Mouse (Mus musculus) lung, embryonic 16.5 days (tissue): ENCODE measurements around the gene Aff1. TPM values are rescaled to one million over a fixed set of nuclear protein-coding genes. Genes with fewer than 3 reads are reported as not detected.

Experiments used
- ATAC-seq: fragments of 200-750 bp; cut with Nextera tagmentation; 2 replicates; pipeline ENCODE4 v1.8.0; 2017; ENCODE audit warnings: low read depth, mild to moderate bottlenecking, moderate library complexity
- H3K27ac ChIP-seq: fragments of 300-500 bp; sonication (generic); 2 replicates; pipeline ENCODE4 v1.5.1; 2014; ENCODE audit warnings: mild to moderate bottlenecking, control low read depth, low read length
- H3K27me3 ChIP-seq: fragments of 300-500 bp; sonication (generic); 2 replicates; pipeline ENCODE4 v1.6.1; 2014; ENCODE audit warnings: low read depth, low read length, mixed read lengths; ENCODE audit not compliant: control insufficient read depth, insufficient read depth
- H3K36me3 ChIP-seq: fragments of 300-500 bp; sonication (generic); 2 replicates; pipeline ENCODE4 v1.6.1; 2014; ENCODE audit warnings: low read length; ENCODE audit not compliant: control insufficient read depth, insufficient read depth
- H3K4me1 ChIP-seq: fragments of 300-500 bp; sonication (generic); replicated peaks from 2 replicates; pipeline ENCODE4 v1.6.1; 2014; ENCODE audit warnings: low read length, mixed read lengths; ENCODE audit not compliant: control insufficient read depth, insufficient read depth
- H3K4me2 ChIP-seq: fragments of 300-500 bp; sonication (generic); 2 replicates; pipeline ENCODE4 v1.6.1; 2014; ENCODE audit warnings: low read depth, low read length, control low read depth
- H3K4me3 ChIP-seq: fragments of 300-500 bp; sonication (generic); 2 replicates; pipeline ENCODE4 v1.5.1; 2014; ENCODE audit warnings: mild to moderate bottlenecking, low read length, control low read depth
- H3K9ac ChIP-seq: fragments of 300-500 bp; sonication (generic); 2 replicates; pipeline ENCODE4 v1.6.1; 2014; ENCODE audit warnings: low read length, control low read depth
- H3K9me3 ChIP-seq: fragments of 300-500 bp; sonication (generic); 2 replicates; pipeline ENCODE4 v1.6.1; 2016; ENCODE audit warnings: low read length; ENCODE audit not compliant: control insufficient read depth
- WGBS: fragments of 180-500 bp; shearing (Covaris S2); extraction: QIAGEN DNeasy Blood & Tissue Kit; methylation state at CpG from one replicate; pipeline ENCODE4 v1.1.7; 2014; 5-methylcytosine and 5-hydroxymethylcytosine counted together
- polyA plus RNA-seq: library from polyadenylated mRNA; unstranded; fragments of >200 nt; fragmentation: Nextera tagmentation; extraction: Ambion mirVana; gene quantifications from 2 replicates; pipeline ENCODE4 v1.2.1, GENCODE M21; 2015

Gene Aff1
- polyA plus RNA-seq, 1 experiment from 2014 or later: 8.3 TPM

DNA sequence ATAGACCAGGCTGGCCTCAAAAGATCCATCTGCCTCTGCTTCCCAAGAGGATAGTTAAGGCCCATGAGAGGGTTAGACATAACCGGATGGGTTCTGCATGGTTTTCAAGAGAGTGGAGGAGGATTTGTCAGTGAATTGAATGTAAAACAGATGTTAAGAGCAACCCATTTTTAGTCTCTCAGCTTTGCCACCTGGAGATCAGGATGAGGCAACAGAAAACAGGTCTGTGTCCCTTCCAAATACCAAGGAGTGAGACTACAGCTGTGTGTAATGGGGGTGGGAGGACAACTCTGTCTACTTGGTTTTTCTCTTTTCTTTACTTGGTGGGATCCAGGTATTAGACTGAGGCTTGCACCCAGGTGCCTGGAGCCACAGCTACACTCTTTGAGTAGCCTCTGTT is 37.1 kb downstream of the Aff1 start:
- no peaks in the 10 kb centered on the region for H3K27me3 ChIP-seq
- no peaks in the 10 kb centered on the region for H3K4me1 ChIP-seq
- 81% methylated on average over 1 of the region's 1 CpGs for WGBS
- H3K9ac ChIP-seq: no peak overlapping the region
- no peak overlapping the region for H3K4me3 ChIP-seq
- H3K4me2 ChIP-seq: no peak overlapping the region
- no peak for ATAC-seq
- no peaks in the 10 kb centered on the region for H3K36me3 ChIP-seq
- H3K9me3 ChIP-seq: no peaks in the 10 kb centered on the region
- H3K27ac ChIP-seq: no peak overlapping the region

DNA sequence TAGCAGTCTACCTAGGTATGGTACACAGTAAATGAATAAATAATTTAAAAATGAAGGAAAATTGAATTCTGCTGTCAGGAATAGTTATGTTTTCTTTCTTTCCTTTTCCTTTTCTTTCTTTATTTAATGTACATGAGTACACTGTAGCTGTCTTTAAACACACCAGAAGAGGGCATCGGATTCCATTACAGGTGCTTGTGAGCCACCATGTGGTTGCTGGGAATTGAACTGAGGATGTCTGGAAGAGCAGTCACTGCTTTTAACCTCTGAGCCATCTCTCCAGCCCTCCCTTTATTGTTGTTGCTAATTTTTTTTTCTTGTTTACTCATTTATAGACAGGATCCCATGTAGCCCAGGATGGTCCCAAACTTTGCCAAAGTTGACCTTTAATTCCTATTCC is 38.0 kb downstream of the Aff1 start:
- WGBS: 95% methylated on average over 1 of the region's 1 CpGs
- Histone ChIP-seq H3K27ac (no peak overlapping the region), H3K4me2 (no peak overlapping the region), H3K36me3 (no peaks in the 10 kb centered on the region), H3K27me3 (no peaks in the 10 kb centered on the region), H3K4me1 (no peaks in the 10 kb centered on the region), H3K9ac (no peak overlapping the region), H3K9me3 (no peaks in the 10 kb centered on the region), H3K4me3 (no peak overlapping the region)
- ATAC-seq: no peak

DNA sequence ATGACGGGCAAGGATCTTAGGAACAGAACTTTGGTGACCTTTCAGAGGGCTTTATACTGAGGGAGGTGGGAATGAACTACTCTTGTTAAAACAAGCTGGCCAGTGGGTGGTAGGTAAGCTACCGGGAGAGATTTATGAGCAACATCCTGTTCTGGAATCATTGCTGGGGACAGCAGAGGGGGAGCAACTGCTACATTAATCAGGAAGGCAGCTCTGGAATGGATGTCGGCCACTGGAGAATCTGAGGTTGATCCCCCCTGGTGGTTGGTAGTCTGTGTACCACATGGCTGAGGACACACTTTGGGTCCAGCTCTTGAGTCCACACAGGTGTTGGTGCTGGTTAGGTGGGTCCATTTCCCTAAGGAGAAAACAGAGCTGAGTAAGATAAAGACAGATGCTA is 38.6 kb downstream of the Aff1 start:
- no peaks in the 10 kb centered on the region for H3K9me3 ChIP-seq
- no peak overlapping the region for H3K27ac ChIP-seq
- WGBS: 30% methylated on average over 3 of the region's 3 CpGs
- H3K4me1 ChIP-seq: no peaks in the 10 kb centered on the region
- no peaks in the 10 kb centered on the region for H3K36me3 ChIP-seq
- H3K4me3 ChIP-seq: no peak overlapping the region
- H3K9ac ChIP-seq: no peak overlapping the region
- no peaks in the 10 kb centered on the region for H3K27me3 ChIP-seq
- H3K4me2 ChIP-seq: no peak overlapping the region
- no peak for ATAC-seq

DNA sequence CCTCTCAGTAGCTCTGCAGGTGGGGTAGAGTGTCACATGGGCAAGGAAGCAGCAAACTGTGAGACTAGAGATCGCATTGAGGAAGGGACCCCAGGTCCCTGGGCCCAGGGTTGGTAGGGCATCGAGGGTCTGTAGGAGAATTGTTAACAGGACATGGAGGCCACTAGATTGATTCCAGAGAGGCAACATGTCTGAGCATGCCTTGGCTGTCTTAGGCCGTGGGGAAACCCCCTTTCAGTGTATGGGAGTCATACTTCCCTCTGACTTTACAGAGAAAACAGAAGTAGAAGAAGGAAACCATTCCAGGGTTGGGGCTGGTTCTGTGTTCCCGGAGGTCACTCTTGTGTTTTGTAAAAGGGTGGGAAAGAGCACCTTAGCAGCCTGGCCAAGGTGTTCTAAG is 40.4 kb downstream of the Aff1 start:
- H3K27me3 ChIP-seq: no peaks in the 10 kb centered on the region
- H3K9me3 ChIP-seq: no peaks in the 10 kb centered on the region
- WGBS: 86% methylated on average over 4 of the region's 4 CpGs
- no peak overlapping the region for H3K27ac ChIP-seq
- H3K9ac ChIP-seq: no peak overlapping the region
- H3K4me1 ChIP-seq: no peaks in the 10 kb centered on the region; the same call in 1 of the 2 replicates
- H3K4me2 ChIP-seq: no peak overlapping the region
- ATAC-seq: no peak
- H3K36me3 ChIP-seq: no peaks in the 10 kb centered on the region
- H3K4me3 ChIP-seq: no peak overlapping the region

DNA sequence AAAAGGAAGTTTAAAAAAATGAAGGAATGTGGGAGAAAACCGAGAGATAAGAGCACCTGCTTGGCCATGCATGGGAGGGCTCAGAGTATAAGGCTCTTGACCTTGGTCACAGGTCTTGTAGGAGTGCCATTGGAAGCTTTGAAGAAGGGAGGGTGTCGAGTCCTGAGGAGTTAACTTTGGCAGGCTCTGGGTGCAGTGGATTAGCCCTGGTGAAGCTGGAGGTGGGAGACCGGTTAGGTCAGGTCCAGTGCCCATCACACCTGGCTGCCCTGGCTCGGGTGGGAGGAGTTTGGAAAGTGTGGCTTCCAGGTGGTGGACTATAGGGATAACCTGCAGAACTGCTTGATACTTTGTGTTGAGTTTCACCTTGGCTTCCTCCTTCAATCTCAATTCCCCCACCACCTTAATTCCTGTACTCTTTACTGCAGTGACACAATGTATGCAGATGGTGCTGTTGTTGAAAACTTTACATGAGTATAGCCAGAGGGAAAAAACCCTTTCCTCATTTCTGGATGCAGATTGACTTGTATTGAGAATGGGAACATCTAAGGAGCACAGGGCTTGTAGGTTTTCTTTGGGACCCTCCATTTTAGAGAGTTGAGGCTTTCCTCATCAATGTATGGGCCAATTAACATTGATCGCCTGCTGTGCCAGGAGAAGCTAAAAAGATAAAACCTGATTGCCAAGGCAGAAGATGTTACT is 43.4 kb downstream of the Aff1 start:
- Histone ChIP-seq H3K9me3 (no peaks in the 10 kb centered on the region), H3K4me1 (no peaks in the 10 kb centered on the region; the same call in 1 of the 2 replicates), H3K36me3 (no peaks in the 10 kb centered on the region), H3K27ac (peak overlapping the region; percentile 51; the same call in 1 of the 2 replicates), H3K4me3 (no peak overlapping the region), H3K9ac (no peak overlapping the region), H3K4me2 (no peak overlapping the region), H3K27me3 (no peaks in the 10 kb centered on the region)
- ATAC-seq: peak; percentile 81
- 43% methylated on average over 5 of the region's 5 CpGs for WGBS

DNA sequence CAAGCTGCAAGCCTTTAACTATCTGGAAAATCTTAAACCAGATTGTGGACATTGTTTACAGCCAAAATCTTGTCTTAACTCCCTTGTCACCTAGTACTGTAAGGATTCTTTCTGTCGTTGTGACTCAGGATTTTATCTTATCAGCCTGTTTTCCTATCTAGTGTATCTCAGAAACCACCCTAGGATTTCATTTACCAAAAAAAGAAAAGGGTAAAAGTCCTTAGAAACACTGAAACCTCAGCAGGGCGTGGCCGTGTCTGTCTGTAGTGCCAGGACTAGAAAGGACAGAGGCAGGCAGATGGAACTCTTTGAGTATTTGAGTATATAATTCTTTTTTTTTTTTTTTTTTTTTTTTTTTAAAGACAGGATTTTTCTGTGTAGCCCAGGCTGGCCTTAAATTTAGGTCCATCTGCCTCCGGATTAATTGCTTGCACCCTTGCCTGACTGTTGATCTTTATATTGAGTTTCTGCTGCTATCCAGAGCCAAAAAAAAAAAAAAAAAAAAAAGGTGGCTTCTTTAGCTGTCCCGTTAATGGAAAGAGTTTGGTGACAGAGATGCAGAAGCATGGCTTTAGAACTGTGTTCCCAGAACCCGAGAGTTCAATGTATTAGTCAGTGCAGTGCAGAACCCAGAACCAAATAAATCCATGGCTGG is 44.5 kb downstream of the Aff1 start:
- 42% methylated on average over 6 of the region's 6 CpGs for WGBS
- no peak overlapping the region for H3K4me2 ChIP-seq
- no peaks in the 10 kb centered on the region; the same call in 1 of the 2 replicates for H3K4me1 ChIP-seq
- H3K27ac ChIP-seq: no peak overlapping the region
- H3K4me3 ChIP-seq: no peak overlapping the region
- no peaks in the 10 kb centered on the region for H3K27me3 ChIP-seq
- H3K9me3 ChIP-seq: no peaks in the 10 kb centered on the region
- no peak for ATAC-seq
- H3K9ac ChIP-seq: no peak overlapping the region
- H3K36me3 ChIP-seq: no peaks in the 10 kb centered on the region

DNA sequence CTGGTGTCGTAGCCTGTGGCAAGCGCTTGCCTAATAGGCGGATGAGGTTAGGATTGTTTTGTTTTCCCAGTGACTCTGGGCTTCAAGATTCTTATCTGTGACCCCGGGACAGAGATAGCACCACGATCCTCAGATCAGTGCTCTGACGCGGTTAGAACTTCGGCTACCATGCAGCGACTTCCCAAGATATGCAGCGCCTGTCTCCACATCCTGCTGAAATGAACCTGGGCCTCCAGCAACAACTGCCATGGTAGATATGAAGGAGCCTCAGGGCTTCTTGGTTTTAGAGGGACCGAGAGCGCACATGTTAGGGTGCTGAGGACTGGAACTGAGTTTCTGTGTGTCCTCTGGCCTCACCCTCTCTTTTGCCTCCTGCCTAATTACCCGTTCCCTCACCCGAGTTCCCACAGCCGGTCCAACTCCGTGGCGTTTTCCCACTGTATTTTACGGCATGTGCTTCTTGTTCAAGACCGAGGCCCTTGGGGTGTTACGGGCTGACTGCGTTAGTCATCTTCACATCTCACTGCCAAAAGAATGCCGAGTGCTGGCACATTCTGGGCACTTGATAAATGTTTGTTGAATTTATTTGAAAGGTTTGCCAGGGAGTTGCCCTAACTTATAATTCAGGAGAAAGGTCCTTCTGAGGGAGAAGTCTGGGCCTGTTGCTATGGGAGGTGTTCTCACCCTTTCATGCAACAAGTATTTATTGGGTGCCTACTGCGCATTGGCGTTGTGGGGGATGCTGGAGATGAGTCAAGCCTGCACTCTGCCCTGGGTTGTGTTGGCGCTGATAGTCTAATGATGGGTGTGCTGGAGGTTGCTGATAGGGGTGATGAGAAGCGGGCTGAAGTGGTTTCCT is 45.3 kb downstream of the Aff1 start:
- WGBS: 42% methylated on average over 26 of the region's 26 CpGs
- Histone ChIP-seq H3K9ac (no peak overlapping the region), H3K27me3 (no peaks in the 10 kb centered on the region), H3K9me3 (no peaks in the 10 kb centered on the region), H3K36me3 (no peaks in the 10 kb centered on the region), H3K4me1 (no peaks in the 10 kb centered on the region; the same call in 1 of the 2 replicates), H3K4me2 (no peak overlapping the region), H3K4me3 (no peak overlapping the region), H3K27ac (no peak overlapping the region)
- 0 out of 2 replicates have a peak, but pooled peaks have one; percentile 27 for ATAC-seq

DNA sequence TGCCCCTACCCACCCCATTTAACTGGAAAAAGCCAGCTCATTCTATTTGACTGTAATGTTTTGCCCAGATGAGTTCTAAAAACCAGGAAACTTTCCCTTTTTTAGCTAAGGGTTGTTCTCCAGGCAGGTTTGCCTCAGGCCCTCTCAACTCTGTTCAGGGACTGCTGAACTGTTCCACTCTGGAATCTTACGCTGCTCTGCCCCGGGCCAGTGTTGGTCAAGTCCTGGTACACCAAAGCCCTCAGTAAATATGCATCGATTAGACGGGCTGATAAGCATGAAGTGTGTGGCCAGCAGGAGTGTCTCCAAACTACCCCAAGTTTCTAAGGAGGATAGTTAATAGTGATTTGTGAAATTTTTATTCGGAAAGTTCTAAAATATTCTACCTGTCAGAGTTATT is 46.3 kb downstream of the Aff1 start:
- no peak overlapping the region for H3K9ac ChIP-seq
- 54% methylated on average over 5 of the region's 5 CpGs for WGBS
- H3K4me2 ChIP-seq: no peak overlapping the region
- H3K27ac ChIP-seq: no peak overlapping the region
- H3K4me1 ChIP-seq: no peaks in the 10 kb centered on the region; the same call in 1 of the 2 replicates
- H3K36me3 ChIP-seq: no peaks in the 10 kb centered on the region
- ATAC-seq: no peak
- H3K9me3 ChIP-seq: no peaks in the 10 kb centered on the region
- no peaks in the 10 kb centered on the region for H3K27me3 ChIP-seq
- H3K4me3 ChIP-seq: no peak overlapping the region

DNA sequence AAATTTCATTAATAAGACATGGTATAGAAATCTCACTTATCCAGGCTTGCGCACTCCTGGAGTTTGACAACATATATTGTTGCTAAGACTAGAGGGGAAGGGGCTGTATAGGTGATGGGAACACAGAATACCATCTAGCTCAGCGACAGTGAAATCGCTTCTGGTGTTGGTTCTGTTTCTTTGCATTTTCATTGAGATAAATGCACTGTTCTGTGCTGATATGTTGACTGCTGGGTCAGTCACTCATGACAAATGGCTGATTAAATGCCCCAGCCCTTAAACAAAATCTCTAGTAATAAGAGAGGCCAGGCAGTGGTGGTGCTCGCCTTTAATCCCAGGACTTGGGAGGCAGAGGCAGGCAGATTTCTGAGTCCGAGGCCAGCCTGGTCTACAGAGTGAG is 47.0 kb downstream of the Aff1 start:
- H3K36me3 ChIP-seq: no peaks in the 10 kb centered on the region
- H3K4me1 ChIP-seq: no peaks in the 10 kb centered on the region; the same call in 1 of the 2 replicates
- H3K4me3 ChIP-seq: no peak overlapping the region
- no peak overlapping the region for H3K4me2 ChIP-seq
- no peak overlapping the region for H3K27ac ChIP-seq
- WGBS: 89% methylated on average over 5 of the region's 5 CpGs
- no peaks in the 10 kb centered on the region for H3K27me3 ChIP-seq
- no peaks in the 10 kb centered on the region for H3K9me3 ChIP-seq
- ATAC-seq: no peak
- no peak overlapping the region for H3K9ac ChIP-seq
